Mouse (Mus musculus) E14TG2a.4 (cell line): ENCODE measurements at regions not wholly inside any gene's neighbourhood (a gene's known extent, or its start where the extent isn't known, plus 50 kb on each side); places are given as distances from the start of the nearest gene placed in this dataset.

Experiments
- CTCF ChIP-seq: conservative IDR thresholded peaks from 2 replicates; pipeline ENCODE4 v1.5.1; 2014; ENCODE audit warnings: low read length
- NANOG ChIP-seq: IDR thresholded peaks from 2 replicates; pipeline ENCODE4 v1.6.1; 2014; ENCODE audit warnings: borderline replicate concordance, low read length, mixed read lengths

DNA sequence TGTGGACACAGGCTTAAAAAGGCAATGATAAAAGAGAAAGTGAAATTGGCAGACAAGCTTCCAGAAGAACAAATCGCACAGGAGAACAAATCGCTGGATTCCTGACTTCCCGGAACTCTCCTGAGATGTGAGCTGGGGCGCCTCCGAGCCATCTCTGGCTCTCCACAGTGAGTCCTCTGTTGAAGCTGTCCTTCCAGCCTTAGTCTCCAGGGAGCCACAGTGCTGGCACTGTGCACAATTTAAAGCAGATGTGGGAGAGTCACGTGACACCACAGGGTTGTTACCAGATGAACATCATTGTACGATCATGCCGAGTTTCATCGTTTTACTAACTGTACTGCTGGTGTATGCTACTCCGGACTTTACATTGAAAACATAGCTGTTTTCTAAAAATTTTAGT lies 80.2 kb upstream of the Sox2 start:
- TF ChIP-seq CTCF (no peak), NANOG (no peak)
